Mouse (Mus musculus): ENCODE measurements at regions not wholly inside any gene's neighbourhood (a gene's known extent, or its start where the extent isn't known, plus 50 kb on each side); places are given as distances from the start of the nearest gene placed in this dataset.
A peak's percentile ranks its signal among the peaks of the same experiment; 100 is the strongest.
"Not testable (repeated sequence)": the region's sequence is repeated elsewhere in the genome, so short reads cannot be mapped to it uniquely, and the experiment has no call there.

- no peaks in the 10 kb centered on the region for H3K27me3 ChIP-seq (ENCODE audit: control insufficient read depth, insufficient read depth, low read length)
- no peak overlapping the region for H3K4me2 ChIP-seq (replicated peaks)
- H3K4me1 ChIP-seq (replicated peaks; ENCODE audit: control insufficient read depth, insufficient read depth, low read length), result no peaks in the 10 kb centered on the region
- no peak for DNase-seq (ENCODE audit: low spot score)
- no peak overlapping the region for H3K9ac ChIP-seq
- WGBS, result 88% methylated on average over 1 of the region's 1 CpGs
- H3K27ac ChIP-seq, result no peak overlapping the region
- H3K4me3 ChIP-seq (replicated peaks; ENCODE audit: low read length), result no peak overlapping the region
- no peaks in the 10 kb centered on the region for H3K36me3 ChIP-seq (replicated peaks; ENCODE audit: control insufficient read depth, insufficient read depth)
- ATAC-seq (ENCODE audit: low FRiP score), result no peak
- H3K9me3 ChIP-seq (ENCODE audit: control insufficient read depth, low read length), result no peaks in the 10 kb centered on the region
Observed at GRCm38 (mm10) chr14:86300811-86301210, 840.2 kb downstream of the Diaph3 start.

DNA sequence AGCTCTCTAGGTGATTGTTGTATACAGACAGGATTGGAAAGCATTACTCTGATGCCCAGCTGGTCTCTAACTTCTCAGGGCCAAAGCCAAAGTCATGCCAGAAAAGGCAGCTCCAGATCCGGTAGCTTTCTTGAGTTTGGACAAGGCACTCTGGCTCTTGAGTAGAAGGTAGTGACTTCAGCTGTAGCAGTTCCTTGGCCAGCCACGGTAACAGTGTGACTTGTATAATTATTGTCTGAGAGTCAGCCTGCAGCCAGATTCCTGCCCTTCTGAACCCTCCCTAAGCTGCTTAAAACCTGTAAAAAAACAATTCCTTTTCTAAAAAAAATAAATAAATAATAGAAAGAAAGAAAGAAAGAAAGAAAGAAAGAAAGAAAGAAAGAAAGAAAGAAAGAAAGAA lies 843.0 kb downstream of the Diaph3 start:
- 69% methylated on average over 2 of the region's 2 CpGs for WGBS
- ATAC-seq (ENCODE audit: low FRiP score) (no peak), DNase-seq (ENCODE audit: low spot score) (no peak)
- Histone ChIP-seq H3K4me1 (replicated peaks; ENCODE audit: control insufficient read depth, insufficient read depth, low read length) (no peaks in the 10 kb centered on the region), H3K9me3 (ENCODE audit: control insufficient read depth, low read length) (no peaks in the 10 kb centered on the region), H3K4me2 (replicated peaks) (no peak overlapping the region), H3K4me3 (replicated peaks; ENCODE audit: low read length) (no peak overlapping the region), H3K9ac (no peak overlapping the region), H3K27me3 (ENCODE audit: control insufficient read depth, insufficient read depth, low read length) (no peaks in the 10 kb centered on the region), H3K36me3 (replicated peaks; ENCODE audit: control insufficient read depth, insufficient read depth) (no peaks in the 10 kb centered on the region), H3K27ac (no peak overlapping the region)

GRCm38 (mm10) chr14:86294606-86295005 lies 846.4 kb downstream of the Diaph3 start:
- not testable (repeated sequence) for H3K36me3 ChIP-seq (replicated peaks; ENCODE audit: control insufficient read depth, insufficient read depth); H3K27ac ChIP-seq; H3K9ac ChIP-seq; H3K4me2 ChIP-seq (replicated peaks); DNase-seq (ENCODE audit: low spot score); H3K4me1 ChIP-seq (replicated peaks; ENCODE audit: control insufficient read depth, insufficient read depth, low read length); ATAC-seq (ENCODE audit: low FRiP score); H3K4me3 ChIP-seq (replicated peaks; ENCODE audit: low read length); H3K27me3 ChIP-seq (ENCODE audit: control insufficient read depth, insufficient read depth, low read length); H3K9me3 ChIP-seq (ENCODE audit: control insufficient read depth, low read length)
- 92% methylated on average over 5 of the region's 5 CpGs for WGBS

DNA sequence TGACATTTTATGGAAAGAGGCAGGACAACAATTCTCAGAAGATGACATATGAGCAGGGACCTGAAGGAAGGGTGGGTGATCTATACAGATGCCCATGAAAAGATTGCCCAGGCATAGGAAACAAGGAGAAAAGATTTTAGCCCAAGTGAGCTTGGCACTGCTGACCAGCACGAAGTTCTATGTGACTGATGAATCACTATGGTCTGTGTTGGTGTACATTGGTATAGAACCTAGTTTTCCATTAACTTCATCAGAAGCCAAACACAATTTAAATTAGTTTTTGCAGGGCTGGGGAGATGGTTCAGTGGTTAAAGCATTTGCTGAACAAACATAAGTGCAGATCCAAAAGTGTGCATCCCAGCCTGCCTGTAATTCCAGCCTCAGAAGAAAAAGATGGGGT lies 847.2 kb downstream of the Diaph3 start:
- WGBS, result 86% methylated on average over 1 of the region's 1 CpGs
- Histone ChIP-seq H3K27ac (no peak overlapping the region), H3K9ac (no peak overlapping the region), H3K27me3 (ENCODE audit: control insufficient read depth, insufficient read depth, low read length) (no peaks in the 10 kb centered on the region), H3K4me3 (replicated peaks; ENCODE audit: low read length) (no peak overlapping the region), H3K4me2 (replicated peaks) (no peak overlapping the region), H3K4me1 (replicated peaks; ENCODE audit: control insufficient read depth, insufficient read depth, low read length) (no peaks in the 10 kb centered on the region), H3K9me3 (ENCODE audit: control insufficient read depth, low read length) (no peaks in the 10 kb centered on the region), H3K36me3 (replicated peaks; ENCODE audit: control insufficient read depth, insufficient read depth) (no peaks in the 10 kb centered on the region)
- no peak for ATAC-seq (ENCODE audit: low FRiP score)
- DNase-seq (ENCODE audit: low spot score), result no peak

DNA sequence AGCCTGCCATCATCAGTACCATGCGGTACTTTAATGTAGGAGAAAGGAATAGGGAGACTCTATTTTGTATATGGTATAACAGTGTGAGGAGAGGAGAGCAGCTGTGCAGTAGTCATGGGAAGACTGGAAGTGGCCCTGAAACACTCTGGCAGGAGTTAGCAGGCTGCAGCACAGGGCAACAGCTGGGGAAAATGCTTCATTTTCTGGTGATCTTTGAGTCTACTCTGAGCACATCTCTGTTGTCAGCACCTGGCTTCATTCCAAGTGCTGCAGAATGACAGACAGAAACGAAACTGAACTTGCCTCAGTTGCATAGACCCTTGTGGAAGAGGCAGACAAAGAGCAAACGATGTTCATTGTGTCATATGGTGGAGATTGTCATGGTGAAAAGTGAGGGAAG lies 847.7 kb downstream of the Diaph3 start:
- H3K9me3 ChIP-seq (ENCODE audit: control insufficient read depth, low read length), result no peaks in the 10 kb centered on the region
- no peak overlapping the region for H3K9ac ChIP-seq
- H3K4me3 ChIP-seq (replicated peaks; ENCODE audit: low read length), result no peak overlapping the region
- H3K27me3 ChIP-seq (ENCODE audit: control insufficient read depth, insufficient read depth, low read length), result no peaks in the 10 kb centered on the region
- H3K36me3 ChIP-seq (replicated peaks; ENCODE audit: control insufficient read depth, insufficient read depth), result no peaks in the 10 kb centered on the region
- no peak for DNase-seq (ENCODE audit: low spot score)
- no peaks in the 10 kb centered on the region for H3K4me1 ChIP-seq (replicated peaks; ENCODE audit: control insufficient read depth, insufficient read depth, low read length)
- 0 out of 2 replicates have a peak, but pooled peaks have one; percentile 34 for ATAC-seq (ENCODE audit: low FRiP score)
- 69% methylated on average over 3 of the region's 3 CpGs for whole genome bisulfite sequencing
- no peak overlapping the region for H3K4me2 ChIP-seq (replicated peaks)
- H3K27ac ChIP-seq, result no peak overlapping the region

- Histone ChIP-seq H3K4me2 (replicated peaks) (no peak overlapping the region), H3K9me3 (ENCODE audit: control insufficient read depth, low read length) (no peaks in the 10 kb centered on the region), H3K9ac (no peak overlapping the region), H3K27ac (no peak overlapping the region), H3K4me1 (replicated peaks; ENCODE audit: control insufficient read depth, insufficient read depth, low read length) (no peaks in the 10 kb centered on the region), H3K27me3 (ENCODE audit: control insufficient read depth, insufficient read depth, low read length) (no peaks in the 10 kb centered on the region), H3K36me3 (replicated peaks; ENCODE audit: control insufficient read depth, insufficient read depth) (no peaks in the 10 kb centered on the region), H3K4me3 (replicated peaks; ENCODE audit: low read length) (no peak overlapping the region)
- WGBS, result 94% methylated on average over 3 of the region's 3 CpGs
- ATAC-seq (ENCODE audit: low FRiP score) (no peak), DNase-seq (ENCODE audit: low spot score) (no peak)
Observed at GRCm38 (mm10) chr14:86290556-86290955, 850.5 kb downstream of the Diaph3 start.

- Histone ChIP-seq H3K4me3 (replicated peaks; ENCODE audit: low read length) (no peak overlapping the region), H3K9me3 (ENCODE audit: control insufficient read depth, low read length) (no peaks in the 10 kb centered on the region), H3K4me2 (replicated peaks) (peak overlapping the region; percentile 9; the same call in 1 of the 2 replicates), H3K36me3 (replicated peaks; ENCODE audit: control insufficient read depth, insufficient read depth) (no peaks in the 10 kb centered on the region), H3K27me3 (ENCODE audit: control insufficient read depth, insufficient read depth, low read length) (no peaks in the 10 kb centered on the region), H3K27ac (peak overlapping the region; percentile 72), H3K9ac (no peak overlapping the region), H3K4me1 (replicated peaks; ENCODE audit: control insufficient read depth, insufficient read depth, low read length) (peaks cover 9% of the 10 kb centered on the region; the same call in 1 of the 2 replicates)
- ATAC-seq (ENCODE audit: low FRiP score) (peak; percentile 80; the same call in 1 of the 2 replicates), DNase-seq (ENCODE audit: low spot score) (peak; percentile 57)
- WGBS, result 37% methylated on average over 8 of the region's 8 CpGs
Observed at GRCm38 (mm10) chr14:86261640-86262230, 879.3 kb downstream of the Diaph3 start.

- no peak for ATAC-seq (ENCODE audit: low FRiP score)
- Histone ChIP-seq H3K4me1 (replicated peaks; ENCODE audit: control insufficient read depth, insufficient read depth, low read length) (no peaks in the 10 kb centered on the region), H3K9ac (no peak overlapping the region), H3K4me3 (replicated peaks; ENCODE audit: low read length) (no peak overlapping the region), H3K27me3 (ENCODE audit: control insufficient read depth, insufficient read depth, low read length) (no peaks in the 10 kb centered on the region), H3K27ac (no peak overlapping the region), H3K4me2 (replicated peaks) (no peak overlapping the region), H3K36me3 (replicated peaks; ENCODE audit: control insufficient read depth, insufficient read depth) (no peaks in the 10 kb centered on the region), H3K9me3 (ENCODE audit: control insufficient read depth, low read length) (no peaks in the 10 kb centered on the region)
- WGBS, result 41% methylated on average over 1 of the region's 1 CpGs
- no peak for DNase-seq (ENCODE audit: low spot score)
Observed at GRCm38 (mm10) chr14:86254196-86254595, 886.8 kb downstream of the Diaph3 start.

GRCm38 (mm10) chr14:86251617-86252016 lies 889.4 kb downstream of the Diaph3 start:
- Histone ChIP-seq H3K4me2 (replicated peaks) (no peak overlapping the region), H3K27me3 (ENCODE audit: control insufficient read depth, insufficient read depth, low read length) (no peaks in the 10 kb centered on the region), H3K4me1 (replicated peaks; ENCODE audit: control insufficient read depth, insufficient read depth, low read length) (no peaks in the 10 kb centered on the region), H3K4me3 (replicated peaks; ENCODE audit: low read length) (no peak overlapping the region), H3K9ac (no peak overlapping the region), H3K36me3 (replicated peaks; ENCODE audit: control insufficient read depth, insufficient read depth) (no peaks in the 10 kb centered on the region), H3K27ac (no peak overlapping the region), H3K9me3 (ENCODE audit: control insufficient read depth, low read length) (no peaks in the 10 kb centered on the region)
- DNase-seq (ENCODE audit: low spot score) (no peak), ATAC-seq (ENCODE audit: low FRiP score) (no peak)

- WGBS, result 88% methylated on average over 4 of the region's 4 CpGs
- no peaks in the 10 kb centered on the region for H3K9me3 ChIP-seq (ENCODE audit: control insufficient read depth, low read length)
- no peaks in the 10 kb centered on the region for H3K36me3 ChIP-seq (replicated peaks; ENCODE audit: control insufficient read depth, insufficient read depth)
- DNase-seq (ENCODE audit: low spot score), result no peak
- H3K4me3 ChIP-seq (replicated peaks; ENCODE audit: low read length), result no peak overlapping the region
- no peak overlapping the region for H3K27ac ChIP-seq
- H3K4me1 ChIP-seq (replicated peaks; ENCODE audit: control insufficient read depth, insufficient read depth, low read length), result no peaks in the 10 kb centered on the region
- no peak for ATAC-seq (ENCODE audit: low FRiP score)
- no peak overlapping the region for H3K4me2 ChIP-seq (replicated peaks)
- no peaks in the 10 kb centered on the region for H3K27me3 ChIP-seq (ENCODE audit: control insufficient read depth, insufficient read depth, low read length)
- no peak overlapping the region for H3K9ac ChIP-seq
Observed at GRCm38 (mm10) chr14:86247686-86248085, 893.3 kb downstream of the Diaph3 start.
